Mouse (Mus musculus) liver, embryonic 11.5 days (tissue): ENCODE data around the gene Sh3gl1. TPM values are rescaled to one million over a fixed set of nuclear protein-coding genes. Genes with fewer than 3 reads are reported as not detected.

Experiments
- ATAC-seq: fragments of 200-750 bp; cut with Nextera tagmentation; replicated peaks from 2 replicates; pipeline ENCODE4 v1.8.0; 2017; ENCODE audit warnings: moderate number of reproducible peaks, mild to moderate bottlenecking, moderate TSS enrichment, moderate library complexity; ENCODE audit not compliant: low FRiP score
- DNase-seq: peaks from one replicate; pipeline ENCODE4 v3.0.0-alpha.2; 2017; ENCODE audit warnings: low spot score
- H3K27ac ChIP-seq: fragments of 300-500 bp; sonication (generic); 2 replicates; pipeline ENCODE4 v1.5.1; 2014; ENCODE audit warnings: mild to moderate bottlenecking, low read depth, low read length, control low read depth
- H3K27me3 ChIP-seq: fragments of 300-500 bp; sonication (generic); replicated peaks from 2 replicates; pipeline ENCODE4 v1.6.1; 2014; ENCODE audit warnings: low read length, mixed read lengths; ENCODE audit not compliant: control insufficient read depth, insufficient read depth
- H3K36me3 ChIP-seq: fragments of 300-500 bp; sonication (generic); 2 replicates; pipeline ENCODE4 v1.6.1; 2014; ENCODE audit warnings: mild to moderate bottlenecking, low read length, moderate library complexity, mixed read lengths; ENCODE audit not compliant: control insufficient read depth, insufficient read depth
- H3K4me1 ChIP-seq: fragments of 300-500 bp; sonication (generic); replicated peaks from 2 replicates; pipeline ENCODE4 v1.6.1; 2014; ENCODE audit warnings: low read length, mixed read lengths; ENCODE audit not compliant: control insufficient read depth, insufficient read depth
- H3K4me2 ChIP-seq: fragments of 300-500 bp; sonication (generic); 2 replicates; pipeline ENCODE4 v1.6.1; 2014; ENCODE audit warnings: mild to moderate bottlenecking, control low read depth, moderate library complexity
- H3K4me3 ChIP-seq: fragments of 300-500 bp; sonication (generic); 2 replicates; pipeline ENCODE4 v1.5.1; 2014; ENCODE audit warnings: low read depth, low read length, control low read depth
- H3K9ac ChIP-seq: fragments of 300-500 bp; sonication (generic); 2 replicates; pipeline ENCODE4 v1.6.1; 2014; ENCODE audit warnings: low read depth, low read length, control low read depth
- H3K9me3 ChIP-seq: fragments of 300-500 bp; sonication (generic); 2 replicates; pipeline ENCODE4 v1.6.1; 2016; ENCODE audit warnings: low read length, inconsistent platforms, mixed read lengths; ENCODE audit not compliant: control insufficient read depth
- WGBS: fragments of 180-500 bp; shearing (Covaris S2); extraction: QIAGEN DNeasy Blood & Tissue Kit; methylation state at CpG from one replicate; pipeline ENCODE4 v1.1.7; 2014; 5-methylcytosine and 5-hydroxymethylcytosine counted together
- polyA plus RNA-seq: library from polyadenylated mRNA; unstranded; fragments of >200 nt; fragmentation: Nextera tagmentation; extraction: Ambion mirVana; gene quantifications from 2 replicates; pipeline ENCODE4 v1.2.1, GENCODE M21; 2014

Sh3gl1 gene
- polyA plus RNA-seq, 1 experiment from 2014 or later, result 96.4 TPM

DNA sequence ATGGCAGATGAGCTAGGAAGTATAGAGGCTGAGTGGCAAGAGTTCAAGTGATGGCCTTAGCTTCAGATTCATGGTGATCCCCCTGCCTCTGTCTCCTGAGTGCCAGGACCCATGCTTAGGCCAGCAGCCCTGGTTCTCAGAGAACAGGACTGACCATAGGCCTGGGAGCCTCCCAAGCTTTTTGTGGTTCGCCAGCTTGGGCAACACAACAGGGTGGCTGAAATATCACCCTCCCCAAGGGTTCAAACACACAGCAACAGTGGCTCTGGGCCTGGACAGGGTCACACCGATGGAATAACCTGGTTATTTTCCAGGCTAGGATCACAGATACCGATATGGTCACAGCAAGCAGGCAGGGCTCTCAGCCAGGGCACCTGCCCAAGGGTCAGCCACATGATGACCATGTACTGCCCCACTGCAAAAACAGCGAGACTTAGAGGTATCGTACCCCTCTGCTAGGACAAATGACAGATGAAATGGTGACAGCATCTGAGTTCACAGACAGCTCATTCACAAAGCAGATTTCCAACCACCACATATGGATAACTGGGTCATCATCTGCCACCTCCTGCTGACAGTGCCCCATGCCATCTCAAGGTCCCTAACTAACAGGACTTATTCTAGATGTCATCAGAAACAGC is 8.5 kb downstream of the Sh3gl1 start:
- peaks cover 36% of the 10 kb centered on the region for H3K4me1 ChIP-seq
- H3K36me3 ChIP-seq, result peaks cover 16% of the 10 kb centered on the region
- H3K9me3 ChIP-seq, result no peaks in the 10 kb centered on the region
- no peak overlapping the region for H3K4me2 ChIP-seq
- 85% methylated on average over 5 of the region's 5 CpGs for WGBS
- H3K27me3 ChIP-seq, result no peaks in the 10 kb centered on the region
- DNase-seq (no peak), ATAC-seq (no peak)
- H3K27ac ChIP-seq, result no peak overlapping the region
- no peak overlapping the region; the same call in 1 of the 2 replicates for H3K9ac ChIP-seq
- H3K4me3 ChIP-seq, result no peak overlapping the region

DNA sequence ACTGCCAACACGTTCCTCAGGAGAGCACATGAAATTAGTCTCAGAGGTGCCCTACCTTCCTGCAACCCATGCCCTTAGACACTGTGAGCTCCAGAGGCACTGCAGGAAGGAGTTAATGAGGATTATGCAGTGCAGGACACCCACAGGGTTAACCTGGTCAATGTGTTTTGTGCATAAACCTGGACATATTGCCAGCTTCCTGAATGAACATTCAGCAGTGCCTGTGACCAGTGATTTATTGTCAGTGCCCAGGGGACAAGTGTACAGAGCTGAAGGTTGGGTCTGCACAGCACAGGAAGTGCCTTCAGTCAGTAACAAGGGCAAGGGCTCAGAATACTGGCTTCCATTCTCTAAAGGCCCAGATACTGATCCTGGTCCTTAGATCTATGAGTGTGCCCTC is 9.6 kb downstream of the Sh3gl1 start:
- DNase-seq, result no peak
- Histone ChIP-seq H3K27ac (no peak overlapping the region), H3K4me1 (peaks cover 35% of the 10 kb centered on the region)

DNA sequence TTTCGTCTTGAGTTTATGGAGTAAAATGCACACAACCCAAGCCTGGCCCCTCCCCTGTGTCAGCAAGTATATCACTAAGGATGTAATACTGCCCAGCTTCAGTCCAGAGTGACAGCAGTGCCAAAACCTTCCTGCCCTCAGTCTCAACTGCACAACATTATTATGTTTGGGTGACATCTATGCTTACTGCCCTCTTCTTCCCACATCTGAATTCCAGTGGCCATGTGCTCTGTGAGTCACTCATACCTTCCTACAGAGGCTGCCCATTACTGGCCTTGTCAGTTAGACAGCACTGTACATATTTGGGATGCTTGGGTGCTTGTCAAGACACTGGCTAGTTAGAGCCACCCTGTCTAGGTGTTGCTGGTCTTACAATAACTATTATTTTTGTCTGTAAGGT is 10.1 kb downstream of the Sh3gl1 start:
- ATAC-seq, result no peak
- 92% methylated on average over 1 of the region's 1 CpGs for WGBS
- no peak for DNase-seq
- no peak overlapping the region for H3K9ac ChIP-seq
- H3K9me3 ChIP-seq, result no peaks in the 10 kb centered on the region
- no peak overlapping the region for H3K27ac ChIP-seq
- peaks cover 16% of the 10 kb centered on the region for H3K36me3 ChIP-seq
- H3K27me3 ChIP-seq, result no peaks in the 10 kb centered on the region
- no peak overlapping the region for H3K4me3 ChIP-seq
- no peak overlapping the region for H3K4me2 ChIP-seq
- peaks cover 32% of the 10 kb centered on the region for H3K4me1 ChIP-seq

More for the DNA sequence above, 9.6 kb downstream of the Sh3gl1 start:
- Histone ChIP-seq H3K4me2 (no peak overlapping the region), H3K9me3 (no peaks in the 10 kb centered on the region), H3K9ac (no peak overlapping the region), H3K27me3 (no peaks in the 10 kb centered on the region), H3K4me3 (no peak overlapping the region), H3K36me3 (peaks cover 16% of the 10 kb centered on the region)
- 74% methylated on average over 1 of the region's 1 CpGs for WGBS
- no peak for ATAC-seq

DNA sequence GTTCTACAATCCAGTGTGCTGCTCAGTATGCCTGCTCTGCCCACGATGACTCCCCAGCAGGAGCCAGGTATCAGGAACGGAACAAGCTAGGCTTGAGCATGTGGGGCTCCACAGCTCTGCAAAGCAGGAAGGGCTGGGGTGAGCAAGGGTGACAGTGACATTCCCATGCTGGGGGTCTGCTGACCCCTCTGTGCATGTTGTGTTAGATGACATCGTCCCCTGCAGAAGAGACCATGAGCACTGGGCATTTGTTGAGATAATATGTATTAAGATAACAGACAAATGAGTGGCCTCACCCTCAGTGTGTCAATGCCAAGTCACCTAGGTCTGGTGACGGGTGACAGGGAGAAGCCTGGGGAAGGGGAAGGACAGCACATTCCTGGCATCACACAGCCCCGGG is 11.5 kb downstream of the Sh3gl1 start:
- peaks cover 15% of the 10 kb centered on the region for H3K36me3 ChIP-seq

GRCm38 (mm10) chr17:56024476-56024875 is 12.0 kb downstream of the Sh3gl1 start:
- 68% methylated on average over 2 of the region's 2 CpGs for WGBS
- Histone ChIP-seq H3K27ac (no peak overlapping the region), H3K4me2 (no peak overlapping the region), H3K27me3 (no peaks in the 10 kb centered on the region), H3K9ac (no peak overlapping the region), H3K36me3 (peaks cover 12% of the 10 kb centered on the region), H3K9me3 (no peaks in the 10 kb centered on the region), H3K4me3 (no peak overlapping the region), H3K4me1 (peaks cover 22% of the 10 kb centered on the region; the same call in 1 of the 2 replicates)
- DNase-seq (no peak), ATAC-seq (no peak)

More for the DNA sequence above, 11.5 kb downstream of the Sh3gl1 start:
- WGBS, result 71% methylated on average over 5 of the region's 5 CpGs
- DNase-seq, result no peak
- H3K27me3 ChIP-seq, result no peaks in the 10 kb centered on the region
- no peak overlapping the region for H3K27ac ChIP-seq
- H3K4me1 ChIP-seq, result peaks cover 22% of the 10 kb centered on the region; the same call in 1 of the 2 replicates
- H3K4me3 ChIP-seq, result no peak overlapping the region
- no peaks in the 10 kb centered on the region for H3K9me3 ChIP-seq
- no peak overlapping the region for H3K4me2 ChIP-seq
- H3K9ac ChIP-seq, result no peak overlapping the region
- ATAC-seq, result no peak

DNA sequence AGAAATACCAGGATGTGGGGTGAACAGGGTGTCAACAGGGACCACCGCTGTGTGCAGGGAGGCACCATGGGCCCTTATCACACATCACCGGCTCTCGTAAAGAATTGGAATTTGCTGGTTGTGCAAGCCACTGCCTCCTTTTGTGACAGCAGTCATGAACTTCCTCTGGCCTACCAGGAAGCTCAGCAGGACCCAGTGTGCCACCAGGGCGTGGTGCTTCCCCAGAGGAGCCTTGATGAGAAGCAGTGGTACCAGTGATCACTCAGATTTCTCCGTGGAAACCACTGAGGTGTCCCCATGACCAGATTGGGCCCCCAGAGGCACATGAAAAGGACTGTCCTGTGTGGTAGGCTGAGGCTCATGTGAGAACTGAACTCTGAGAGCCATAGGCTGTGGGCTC is 13.0 kb downstream of the Sh3gl1 start:
- Histone ChIP-seq H3K27ac (no peak overlapping the region), H3K27me3 (no peaks in the 10 kb centered on the region), H3K4me3 (no peak overlapping the region), H3K4me2 (no peak overlapping the region), H3K9ac (no peak overlapping the region), H3K4me1 (peaks cover 22% of the 10 kb centered on the region; the same call in 1 of the 2 replicates), H3K36me3 (peaks cover 15% of the 10 kb centered on the region), H3K9me3 (no peaks in the 10 kb centered on the region)
- WGBS, result 48% methylated on average over 5 of the region's 5 CpGs
- DNase-seq (no peak), ATAC-seq (0 out of 2 replicates have a peak, but pooled peaks have one; percentile 10)

DNA sequence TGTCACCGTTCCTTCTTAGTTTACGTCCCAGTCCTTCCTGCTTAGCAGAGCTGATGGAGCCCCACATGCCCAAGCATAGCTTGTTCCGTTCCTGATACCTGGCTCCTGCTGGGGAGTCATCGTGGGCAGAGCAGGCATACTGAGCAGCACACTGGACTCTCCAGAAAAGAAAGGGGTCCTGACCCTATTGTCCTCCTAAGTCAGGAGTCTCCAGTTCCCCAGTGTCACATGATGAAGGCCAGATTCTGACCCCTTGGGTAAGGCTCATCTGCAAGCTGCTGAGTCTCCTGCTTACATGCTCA is 13.5 kb downstream of the Sh3gl1 start:
- Histone ChIP-seq H3K27ac (no peak overlapping the region), H3K4me3 (no peak overlapping the region), H3K27me3 (no peaks in the 10 kb centered on the region), H3K36me3 (peaks cover 11% of the 10 kb centered on the region), H3K9ac (no peak overlapping the region), H3K9me3 (no peaks in the 10 kb centered on the region), H3K4me1 (peaks cover 22% of the 10 kb centered on the region; the same call in 1 of the 2 replicates), H3K4me2 (no peak overlapping the region)
- WGBS, result 87% methylated on average over 4 of the region's 4 CpGs
- DNase-seq (no peak), ATAC-seq (no peak)

DNA sequence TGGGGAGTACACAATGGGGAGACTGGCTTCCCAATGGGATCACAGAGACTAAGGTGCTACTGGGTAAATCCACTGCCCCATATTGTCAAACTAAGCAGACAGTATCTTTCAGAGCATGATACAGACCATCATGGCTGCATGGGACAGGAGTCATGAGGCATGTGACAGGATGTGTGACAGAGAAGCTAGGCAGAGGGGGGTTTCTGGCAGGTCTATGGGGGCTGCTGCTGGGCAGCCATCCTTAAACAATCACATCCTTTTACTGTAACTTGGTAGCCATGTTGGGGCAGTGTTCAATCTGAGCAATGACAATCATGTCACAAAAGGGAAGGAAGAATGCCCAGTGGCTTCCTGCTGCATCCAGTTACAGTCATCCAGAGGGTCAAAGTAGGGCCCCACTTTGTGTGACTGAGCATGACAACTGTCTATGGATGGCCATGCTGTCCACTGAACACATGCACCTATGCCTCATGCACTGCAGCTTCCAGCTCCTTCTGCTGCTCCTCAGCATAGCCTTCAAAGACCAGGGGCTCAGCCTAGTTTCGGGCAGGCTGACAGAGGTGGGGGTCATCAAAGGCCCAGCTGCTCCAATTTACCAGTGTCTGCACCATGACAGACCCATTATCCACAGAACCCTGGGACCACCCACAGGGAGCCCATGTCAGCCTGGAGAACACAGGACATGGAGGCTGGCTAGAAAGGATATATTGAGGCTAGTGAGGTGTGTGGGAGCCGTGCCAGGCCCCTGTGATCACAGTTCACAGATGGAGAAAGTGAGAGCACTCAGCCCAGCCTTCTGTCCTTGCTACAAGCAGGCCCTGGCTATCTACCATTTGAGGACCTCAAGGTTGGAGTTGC is 14.1 kb downstream of the Sh3gl1 start:
- Histone ChIP-seq H3K27me3 (no peaks in the 10 kb centered on the region), H3K4me2 (no peak overlapping the region), H3K9me3 (no peaks in the 10 kb centered on the region), H3K27ac (no peak overlapping the region), H3K4me3 (no peak overlapping the region), H3K9ac (no peak overlapping the region), H3K4me1 (peaks cover 22% of the 10 kb centered on the region; the same call in 1 of the 2 replicates), H3K36me3 (peaks cover 15% of the 10 kb centered on the region)
- WGBS, result 84% methylated on average over 2 of the region's 2 CpGs
- DNase-seq, result no peak
- no peak for ATAC-seq
